Mouse (Mus musculus): Measurements from ENCODE around the gene B4galt4. TPM values are rescaled to one million over a fixed set of nuclear protein-coding genes. Genes with fewer than 3 reads are reported as not detected.
"Not testable (repeated sequence)": the region's sequence is repeated elsewhere in the genome, so short reads cannot be mapped to it uniquely, and the experiment has no call there.

Gene B4galt4
- polyA plus RNA-seq, 1 experiment from 2014 or later = 9.3 TPM

DNA sequence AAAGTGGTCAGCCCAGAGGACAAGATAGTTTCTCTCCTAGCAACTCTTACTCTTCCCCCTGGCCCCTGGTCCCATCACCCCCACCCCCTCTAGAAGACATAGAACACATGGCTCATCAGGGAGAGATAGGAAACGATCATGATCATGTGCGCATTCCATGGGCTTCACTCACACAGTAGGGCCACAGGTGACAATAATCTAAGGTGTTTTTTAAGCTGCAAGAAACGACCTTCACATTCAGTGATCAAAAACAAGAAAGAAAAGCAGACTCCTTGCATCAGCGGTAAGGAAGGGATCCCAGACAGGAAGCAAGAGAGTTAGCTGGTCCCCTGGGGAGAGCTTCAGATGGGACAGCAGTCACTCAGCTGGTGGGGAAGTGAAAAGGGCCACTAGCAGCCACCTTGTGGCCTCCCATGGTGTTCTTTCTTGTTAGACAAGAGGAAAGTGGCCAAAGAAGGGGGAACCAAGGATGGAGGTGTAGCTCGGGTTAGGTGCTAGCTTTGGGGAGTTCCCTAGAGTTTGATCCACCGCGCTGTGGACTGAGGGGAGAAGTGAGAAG is 33.0 kb upstream of the B4galt4 start:
- TF ChIP-seq EP300 (optimal IDR thresholded peaks at IDR 0.05) (no peak), CTCF (IDR thresholded peaks at IDR 0.05; ENCODE audit: low read depth) (0 out of 2 replicates have a peak, but pooled peaks have one; percentile 9)
- ATAC-seq (ENCODE audit: low FRiP score, low TSS enrichment) = no peak
- H3K27me3 ChIP-seq (ENCODE audit: control insufficient read depth, insufficient read depth, low read length) = no peaks in the 10 kb centered on the region
- H3K4me1 ChIP-seq (replicated peaks; ENCODE audit: control insufficient read depth, insufficient read depth) = peaks cover 3% of the 10 kb centered on the region; the same call in 1 of the 2 replicates
- WGBS = 70% methylated on average over 7 of the region's 7 CpGs
- H3K4me2 ChIP-seq (replicated peaks; ENCODE audit: low read depth) = no peak overlapping the region
- H3K4me3 ChIP-seq (ENCODE audit: low read depth, low read length) = no peak overlapping the region
- no peak overlapping the region for H3K27ac ChIP-seq (replicated peaks)
- H3K9me3 ChIP-seq (ENCODE audit: control insufficient read depth, low read length) = no peaks in the 10 kb centered on the region
- H3K9ac ChIP-seq (ENCODE audit: low read length) = no peak overlapping the region
- no peaks in the 10 kb centered on the region for H3K36me3 ChIP-seq (ENCODE audit: control insufficient read depth, insufficient read depth, low read length)
- DNase-seq (ENCODE audit: low spot score) = no peak

GRCm38 (mm10) chr16:38711245-38711644 is 30.8 kb upstream of the B4galt4 start:
- no peak overlapping the region for H3K9ac ChIP-seq (ENCODE audit: low read length)
- DNase-seq (ENCODE audit: low spot score) (no peak), ATAC-seq (ENCODE audit: low FRiP score, low TSS enrichment) (no peak)
- H3K4me1 ChIP-seq (replicated peaks; ENCODE audit: control insufficient read depth, insufficient read depth) = peaks cover 3% of the 10 kb centered on the region; the same call in 1 of the 2 replicates
- peak overlapping the region; percentile 69 for H3K4me2 ChIP-seq (replicated peaks; ENCODE audit: low read depth)
- H3K36me3 ChIP-seq (ENCODE audit: control insufficient read depth, insufficient read depth, low read length) = no peaks in the 10 kb centered on the region
- 39% methylated on average over 4 of the region's 4 CpGs for WGBS
- no peaks in the 10 kb centered on the region for H3K27me3 ChIP-seq (ENCODE audit: control insufficient read depth, insufficient read depth, low read length)
- H3K27ac ChIP-seq (replicated peaks) = no peak overlapping the region
- peak overlapping the region; percentile 72 for H3K4me3 ChIP-seq (ENCODE audit: low read depth, low read length)
- TF ChIP-seq EP300 (optimal IDR thresholded peaks at IDR 0.05) = no peak
- H3K9me3 ChIP-seq (ENCODE audit: control insufficient read depth, low read length) = no peaks in the 10 kb centered on the region

GRCm38 (mm10) chr16:38712105-38712504 is 30.0 kb upstream of the B4galt4 start:
- ATAC-seq (ENCODE audit: low FRiP score, low TSS enrichment) (no peak), DNase-seq (ENCODE audit: low spot score) (no peak)
- WGBS = under 1% methylated on average over 12 of the region's 12 CpGs
- H3K36me3 ChIP-seq (ENCODE audit: control insufficient read depth, insufficient read depth, low read length) = no peaks in the 10 kb centered on the region
- TF ChIP-seq EP300 (optimal IDR thresholded peaks at IDR 0.05) (no peak), CTCF (IDR thresholded peaks at IDR 0.05; ENCODE audit: low read depth) (no peak)
- H3K9ac ChIP-seq (ENCODE audit: low read length) = peak overlapping the region; percentile 83
- H3K27ac ChIP-seq (replicated peaks) = peak overlapping the region; percentile 95
- H3K4me2 ChIP-seq (replicated peaks; ENCODE audit: low read depth) = peak overlapping the region; percentile 69
- peak overlapping the region; percentile 72 for H3K4me3 ChIP-seq (ENCODE audit: low read depth, low read length)
- no peaks in the 10 kb centered on the region for H3K9me3 ChIP-seq (ENCODE audit: control insufficient read depth, low read length)
- no peaks in the 10 kb centered on the region for H3K27me3 ChIP-seq (ENCODE audit: control insufficient read depth, insufficient read depth, low read length)
- H3K4me1 ChIP-seq (replicated peaks; ENCODE audit: control insufficient read depth, insufficient read depth) = peaks cover 3% of the 10 kb centered on the region; the same call in 1 of the 2 replicates

DNA sequence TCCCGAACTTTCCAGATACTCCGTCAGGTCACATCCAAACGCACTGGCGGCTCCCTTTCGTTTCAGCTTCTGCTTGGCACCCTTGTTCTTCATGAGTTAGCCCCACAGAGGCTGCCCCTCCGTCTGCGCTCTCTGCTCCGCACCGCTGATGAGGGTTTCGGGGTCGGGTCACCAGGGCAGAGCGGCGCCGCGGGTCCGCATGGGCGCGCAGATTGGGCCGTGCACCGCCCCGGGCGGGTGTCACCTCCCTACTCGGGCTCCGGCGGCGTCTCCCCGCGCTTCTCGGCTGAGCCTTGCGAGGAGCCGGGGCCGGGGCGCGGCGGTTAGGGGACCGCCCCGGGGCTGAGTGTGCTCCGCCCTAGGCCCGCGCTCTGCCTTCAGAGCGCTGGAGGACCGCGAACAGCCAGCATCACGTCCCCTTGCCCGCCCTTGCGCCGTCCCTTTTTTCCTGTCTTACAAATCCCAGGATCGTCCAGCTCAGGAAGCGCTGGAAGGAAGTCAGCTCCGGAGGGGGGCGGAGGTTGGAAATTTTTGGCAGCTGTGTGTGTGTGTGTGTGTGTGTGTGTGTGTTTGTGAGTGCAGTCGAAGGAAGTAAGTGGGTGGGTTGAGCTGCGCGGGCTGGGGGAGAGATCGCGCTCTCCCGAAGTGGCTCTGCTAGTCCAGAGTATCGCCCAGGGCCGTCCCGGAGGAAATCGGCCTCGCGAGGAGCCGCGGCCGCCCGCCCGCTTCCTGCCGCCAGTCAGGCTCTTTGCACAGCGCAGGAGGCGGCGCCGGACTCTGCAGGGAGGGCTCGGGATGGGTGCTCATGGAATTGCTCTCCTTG is 29.3 kb upstream of the B4galt4 start, which contains the start of gene Arhgap31:
TSS of gene Arhgap31 (minus strand) at position 694 of the 823 bp plus-strand sequence.
- Histone ChIP-seq H3K4me3 (ENCODE audit: low read depth, low read length) (peak within 1 kb of the TSS; percentile 72), H3K4me2 (replicated peaks; ENCODE audit: low read depth) (peak within 1 kb of the TSS; percentile 69), H3K9me3 (ENCODE audit: control insufficient read depth, low read length) (no peaks in the 10 kb centered on the region), H3K36me3 (ENCODE audit: control insufficient read depth, insufficient read depth, low read length) (no peaks in the 10 kb centered on the region), H3K27me3 (ENCODE audit: control insufficient read depth, insufficient read depth, low read length) (no peaks in the 10 kb centered on the region), H3K4me1 (replicated peaks; ENCODE audit: control insufficient read depth, insufficient read depth) (peaks cover 3% of the 10 kb centered on the region; the same call in 1 of the 2 replicates), H3K27ac (replicated peaks) (peak within 1 kb of the TSS; percentile 95), H3K9ac (ENCODE audit: low read length) (peak within 1 kb of the TSS; percentile 83)
- ATAC-seq (ENCODE audit: low FRiP score, low TSS enrichment) (peak; percentile 94), DNase-seq (ENCODE audit: low spot score) (peak; percentile 80)
- TF ChIP-seq CTCF (IDR thresholded peaks at IDR 0.05; ENCODE audit: low read depth) = no peak
- no peak for TF ChIP-seq EP300 (optimal IDR thresholded peaks at IDR 0.05)
- WGBS = under 1% methylated on average over 67 of the region's 74 CpGs

DNA sequence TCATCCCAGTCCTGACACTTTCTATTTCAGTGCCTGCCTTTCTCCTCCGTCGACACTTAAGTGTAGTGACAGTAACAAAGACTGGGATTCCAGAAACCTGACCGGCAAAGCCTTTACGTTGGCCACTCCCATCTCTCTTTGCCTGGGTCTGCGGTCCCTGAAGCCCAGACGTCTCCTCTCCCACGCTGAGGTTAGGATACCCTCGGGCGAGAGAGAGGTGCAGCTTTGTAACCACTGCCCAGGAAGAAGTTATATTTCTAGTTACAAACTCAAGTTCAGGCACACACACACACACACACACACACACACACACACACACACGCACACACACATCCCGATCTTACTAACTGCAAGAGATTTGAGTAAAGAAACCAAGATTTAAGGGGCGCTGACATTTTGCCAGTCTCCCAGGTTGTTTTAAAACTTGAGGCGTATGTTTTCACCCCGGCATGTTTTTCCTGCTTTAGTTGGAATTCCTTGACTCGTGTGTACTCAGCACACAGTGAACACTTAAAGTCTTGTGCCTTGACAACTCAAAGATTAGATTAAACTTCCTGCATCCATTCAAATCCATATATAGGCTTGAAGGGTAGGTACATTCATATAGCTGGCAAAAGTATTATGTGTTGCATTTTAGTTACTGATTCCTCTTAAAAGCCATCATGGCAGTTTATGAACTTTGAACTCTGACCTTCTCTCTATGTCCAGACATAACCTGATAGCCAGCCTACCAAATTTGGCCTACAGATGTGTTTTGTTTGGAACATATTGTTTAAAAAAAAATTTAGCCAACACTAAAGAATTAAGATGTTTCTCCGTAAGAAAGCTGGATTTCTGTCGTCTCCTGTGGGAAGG is 28.4 kb upstream of the B4galt4 start:
- DNase-seq (ENCODE audit: low spot score) = no peak
- Histone ChIP-seq H3K27ac (replicated peaks) (peak overlapping the region; percentile 95), H3K4me3 (ENCODE audit: low read depth, low read length) (peak overlapping the region; percentile 72), H3K9ac (ENCODE audit: low read length) (peak overlapping the region; percentile 83), H3K4me2 (replicated peaks; ENCODE audit: low read depth) (peak overlapping the region; percentile 69), H3K4me1 (replicated peaks; ENCODE audit: control insufficient read depth, insufficient read depth) (peaks cover 3% of the 10 kb centered on the region; the same call in 1 of the 2 replicates), H3K27me3 (ENCODE audit: control insufficient read depth, insufficient read depth, low read length) (no peaks in the 10 kb centered on the region), H3K36me3 (ENCODE audit: control insufficient read depth, insufficient read depth, low read length) (no peaks in the 10 kb centered on the region), H3K9me3 (ENCODE audit: control insufficient read depth, low read length) (no peaks in the 10 kb centered on the region)
- TF ChIP-seq EP300 (optimal IDR thresholded peaks at IDR 0.05) (no peak), CTCF (IDR thresholded peaks at IDR 0.05; ENCODE audit: low read depth) (no peak)
- 9% methylated on average over 17 of the region's 17 CpGs for WGBS
- ATAC-seq (ENCODE audit: low FRiP score, low TSS enrichment) = peak; percentile 60

DNA sequence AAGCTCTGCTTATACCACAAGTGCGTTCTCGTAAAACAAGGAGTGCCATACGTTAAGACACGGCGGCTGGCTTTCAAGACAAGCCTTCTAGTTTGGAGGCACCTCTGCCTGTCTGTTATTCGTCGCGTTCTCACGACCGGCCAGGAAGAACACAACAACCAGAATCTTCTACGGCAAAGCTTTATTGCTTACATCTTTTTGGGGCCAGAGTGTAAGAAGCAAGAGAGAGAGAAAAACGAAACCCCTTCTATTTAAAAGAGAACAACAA is 27.9 kb upstream of the B4galt4 start:
- H3K4me3 ChIP-seq (ENCODE audit: low read depth, low read length) = peak overlapping the region; percentile 6; the same call in 1 of the 2 replicates
- H3K9me3 ChIP-seq (ENCODE audit: control insufficient read depth, low read length); H3K27me3 ChIP-seq (ENCODE audit: control insufficient read depth, insufficient read depth, low read length); H3K27ac ChIP-seq (replicated peaks); H3K9ac ChIP-seq (ENCODE audit: low read length); H3K4me1 ChIP-seq (replicated peaks; ENCODE audit: control insufficient read depth, insufficient read depth); ATAC-seq (ENCODE audit: low FRiP score, low TSS enrichment); H3K36me3 ChIP-seq (ENCODE audit: control insufficient read depth, insufficient read depth, low read length); DNase-seq (ENCODE audit: low spot score): not testable (repeated sequence)
- 41% methylated on average over 11 of the region's 12 CpGs for WGBS
- H3K4me2 ChIP-seq (replicated peaks; ENCODE audit: low read depth) = peak overlapping the region; percentile 69

Data from stomach, postnatal 0 days (tissue).